Mouse (Mus musculus) heart, adult 2 months (tissue): ENCODE data around the gene Ccnk.

Experiments used
- CTCF ChIP-seq: fragments of 200-600 bp; IDR thresholded peaks from 2 replicates; pipeline ENCODE4 v1.8.1; 2022; ENCODE audit warnings: antibody characterized with exemption, mild to moderate bottlenecking, moderate library complexity
- EP300 ChIP-seq: fragments of 200-500 bp; IDR thresholded peaks from 2 replicates; pipeline ENCODE4 v1.6.1; 2011; ENCODE audit warnings: low read depth, low read length, control low read depth; ENCODE audit not compliant: insufficient read depth

DNA sequence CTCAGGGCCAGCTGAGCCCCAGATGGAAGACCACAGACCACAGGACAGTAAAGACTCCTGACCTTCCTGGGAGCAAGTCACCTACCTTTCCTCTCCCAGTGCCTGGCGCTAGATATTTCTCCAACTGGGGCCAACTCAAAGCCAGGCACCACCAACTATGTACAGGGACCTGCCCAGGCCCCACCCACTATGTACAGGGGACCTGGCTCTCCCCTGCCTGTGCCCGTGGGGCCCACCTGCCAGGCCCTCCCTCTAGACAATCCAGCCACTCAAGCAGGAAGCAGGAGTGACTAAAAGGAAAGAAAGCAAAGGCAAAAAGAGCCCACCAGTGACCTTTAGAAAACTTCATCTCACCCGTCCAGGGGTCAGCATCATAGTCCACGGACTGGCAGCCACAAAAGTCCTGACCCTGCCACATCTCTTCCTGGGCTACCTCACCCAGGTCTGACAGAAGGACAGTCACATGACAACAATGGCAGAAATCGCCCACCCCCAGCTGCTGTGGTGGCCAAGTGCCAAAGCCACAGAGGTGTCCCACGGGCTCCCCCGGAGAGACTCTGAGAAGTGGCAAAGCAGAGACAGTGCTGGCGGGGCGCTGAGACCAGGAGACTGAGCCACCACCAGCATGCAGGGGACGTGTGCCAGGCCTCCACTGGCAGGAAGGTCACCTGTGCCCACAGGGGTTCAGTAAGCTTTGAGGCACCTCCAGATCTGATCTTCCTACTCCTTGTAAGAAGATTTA, 67.6 kb downstream of the Ccnk start:
- TF ChIP-seq CTCF (no peak), EP300 (no peak)
